ENCODE assay signal across 15 mouse cellular contexts in genomic region chr2:114058226-114058796, GRCm38 (mm10). TPM values are rescaled to one million over a fixed set of nuclear protein-coding genes. Genes with fewer than 3 reads are reported as not detected.
DNase-seq lines count a peak whose midpoint lies in the region.
"Had no signal": no experiment of that assay in that cellular context is flagged by ENCODE, and none has a peak within 500 bp of the region (broad histone marks: within the 10 kb centered on the region; RNA-seq: fewer than 3 reads in every experiment).

No protein-coding gene starts in this region.

- H3K4me1 ChIP-seq in brown adipose tissue, adult 24 weeks (ENCODE audit: control insufficient read depth, insufficient read depth, insufficient read length, low read length), result peaks cover 4% of the 10 kb centered on the region; the same call in 1 of the 2 replicates
- H3K4me1 ChIP-seq: liver, embryonic 13.5 days had no signal

- DNase-seq in cerebellum, adult 8-10 months, result peak; percentile 3
- DNase-seq in cerebellum, adult 9-11 months, result no peak
- peak; percentile 4 for DNase-seq in kidney, adult 9 months
- DNase-seq in kidney, adult 18-20 months, result no peak
- peak; percentile 5 for DNase-seq in induced T-regulatory cell, adult 2 months (ENCODE audit: low read depth)
- DNase-seq in layer of hippocampus, adult 11-12 months (ENCODE audit: low spot score), result no peak
- DNase-seq in Muller cell, postnatal 12 days (ENCODE audit: inconsistent ontology term), result no peak
- DNase-seq: cerebellum, adult 11 months; forebrain, postnatal 0 days; left cerebral cortex, postnatal 4 days; liver, embryonic 13.5 days; lung, postnatal 14 days had no signal

- no peak overlapping the region for H3K4me3 ChIP-seq in brown adipose tissue, adult 24 weeks (ENCODE audit: insufficient read depth, low read depth, low read length)
- H3K4me3 ChIP-seq: embryonic facial prominence, embryonic 10.5 days; liver, embryonic 13.5 days had no signal

- 0 out of 2 replicates have a peak overlapping the region, but pooled peaks have one; percentile 12 for H3K27ac ChIP-seq in brown adipose tissue, adult 24 weeks (replicated peaks; ENCODE audit: low read depth, low read length)
- H3K27ac ChIP-seq: embryonic facial prominence, embryonic 10.5 days; kidney, postnatal 0 days; liver, embryonic 13.5 days had no signal

RNA-seq across cellular contexts. Expression of gene Actc1, which starts 5.0 kb away (rescaled TPM):
- 1.6 TPM in 1 of 2 replicates, not detected in the other for polyA plus RNA-seq in brown adipose tissue, adult 24 weeks (2012; ENCODE audit: insufficient read depth, insufficient read length, missing spikeins)

RNA-seq across cellular contexts. Expression of gene Gjd2, which starts 44.9 kb away (rescaled TPM):
- polyA plus RNA-seq in brown adipose tissue, adult 24 weeks (2012; ENCODE audit: insufficient read depth, insufficient read length, missing spikeins), result not detected in 2 replicates
- polyA plus RNA-seq: liver, embryonic 13.5 days had no signal

Comparison
In these comparisons a context has a peak if more than half of its experiments do, and no peak if none do; other contexts are left out.
1. DNase-seq: peak in cerebellum, adult 8-10 months (single experiment), kidney, adult 9 months (single experiment) and induced T-regulatory cell, adult 2 months (single experiment); none in cerebellum, adult 9-11 months (single experiment), kidney, adult 18-20 months (single experiment), layer of hippocampus, adult 11-12 months (single experiment) and Muller cell, postnatal 12 days (single experiment).